Mouse (Mus musculus): ENCODE results near the gene Sobp. TPM values are rescaled to one million over a fixed set of nuclear protein-coding genes. Genes with fewer than 3 reads are reported as not detected.

The Sobp gene
- total and polyA plus RNA-seq, 3 experiments = under 0.01 TPM; not detected in 2

GRCm38 (mm10) chr10:43217361-43217900, 43.1 kb upstream of the Sobp start:
- TF ChIP-seq TAL1 (conservative IDR thresholded peaks at IDR 0.05; ENCODE audit: low read depth, low read length) (no peak), GATA1 (IDR thresholded peaks at IDR 0.05; ENCODE audit: borderline replicate concordance, low read length) (no peak), GATA2 (IDR thresholded peaks at IDR 0.05; ENCODE audit: borderline replicate concordance, low read depth, low read length) (no peak), CTCF (IDR thresholded peaks at IDR 0.05; ENCODE audit: low read depth, low read length) (no peak), POLR2AphosphoS5 (IDR thresholded peaks at IDR 0.05; ENCODE audit: insufficient replicate concordance, low read depth, low read length) (no peak)
- Histone ChIP-seq H3K36me3 (replicated peaks) (no peaks in the 10 kb centered on the region), H3K4me3 (ENCODE audit: low read depth, low read length) (no peak overlapping the region), H3K4me1 (ENCODE audit: insufficient read depth, low read depth, low read length) (no peaks in the 10 kb centered on the region; the same call in 1 of the 2 replicates), H3K9me3 (replicated peaks) (no peaks in the 10 kb centered on the region), H3K27me3 (ENCODE audit: insufficient read depth, low read length) (no peaks in the 10 kb centered on the region)
- ATAC-seq (ENCODE audit: extremely low read depth, insufficient number of reproducible peaks, low FRiP score, poor library complexity, severe bottlenecking) (no peak), DNase-seq (ENCODE audit: low spot score) (no peak)

GRCm38 (mm10) chr10:43211866-43212265, 37.5 kb upstream of the Sobp start:
- Histone ChIP-seq H3K4me3 (ENCODE audit: low read depth, low read length) (no peak overlapping the region), H3K9me3 (replicated peaks) (no peaks in the 10 kb centered on the region), H3K4me1 (ENCODE audit: insufficient read depth, low read depth, low read length) (no peaks in the 10 kb centered on the region), H3K27me3 (ENCODE audit: insufficient read depth, low read length) (no peaks in the 10 kb centered on the region), H3K36me3 (replicated peaks) (no peaks in the 10 kb centered on the region)
- ATAC-seq (ENCODE audit: extremely low read depth, insufficient number of reproducible peaks, low FRiP score, poor library complexity, severe bottlenecking) (no peak), DNase-seq (ENCODE audit: low spot score) (peak; percentile 1)
- TF ChIP-seq GATA2 (IDR thresholded peaks at IDR 0.05; ENCODE audit: borderline replicate concordance, low read depth, low read length) (no peak), TAL1 (conservative IDR thresholded peaks at IDR 0.05; ENCODE audit: low read depth, low read length) (no peak), POLR2AphosphoS5 (IDR thresholded peaks at IDR 0.05; ENCODE audit: insufficient replicate concordance, low read depth, low read length) (no peak), CTCF (IDR thresholded peaks at IDR 0.05; ENCODE audit: low read depth, low read length) (no peak), GATA1 (IDR thresholded peaks at IDR 0.05; ENCODE audit: borderline replicate concordance, low read length) (no peak)

GRCm38 (mm10) chr10:43203865-43204264, 29.5 kb upstream of the Sobp start:
- no peak overlapping the region for H3K4me3 ChIP-seq (ENCODE audit: low read depth, low read length)
- no peak for TF ChIP-seq GATA1 (IDR thresholded peaks at IDR 0.05; ENCODE audit: borderline replicate concordance, low read length)
- no peak for TF ChIP-seq CTCF (IDR thresholded peaks at IDR 0.05; ENCODE audit: low read depth, low read length)
- TF ChIP-seq GATA2 (IDR thresholded peaks at IDR 0.05; ENCODE audit: borderline replicate concordance, low read depth, low read length) = no peak
- no peak for TF ChIP-seq POLR2AphosphoS5 (IDR thresholded peaks at IDR 0.05; ENCODE audit: insufficient replicate concordance, low read depth, low read length)
- TF ChIP-seq TAL1 (conservative IDR thresholded peaks at IDR 0.05; ENCODE audit: low read depth, low read length) = no peak
- no peaks in the 10 kb centered on the region for H3K36me3 ChIP-seq (replicated peaks)
- DNase-seq (ENCODE audit: low spot score) (no peak), ATAC-seq (ENCODE audit: extremely low read depth, insufficient number of reproducible peaks, low FRiP score, poor library complexity, severe bottlenecking) (no peak)
- H3K4me1 ChIP-seq (ENCODE audit: insufficient read depth, low read depth, low read length) = no peaks in the 10 kb centered on the region
- H3K27me3 ChIP-seq (ENCODE audit: insufficient read depth, low read length) = 0 out of 2 replicates have a peak, but pooled peaks cover 3% of the 10 kb centered on the region
- H3K9me3 ChIP-seq (replicated peaks) = no peaks in the 10 kb centered on the region

GRCm38 (mm10) chr10:43200206-43200605, 25.9 kb upstream of the Sobp start:
- H3K4me3 ChIP-seq (ENCODE audit: low read depth, low read length) = no peak overlapping the region
- no peaks in the 10 kb centered on the region for H3K36me3 ChIP-seq (replicated peaks)
- DNase-seq (ENCODE audit: low spot score) = no peak
- TF ChIP-seq POLR2AphosphoS5 (IDR thresholded peaks at IDR 0.05; ENCODE audit: insufficient replicate concordance, low read depth, low read length) = no peak
- TF ChIP-seq GATA1 (IDR thresholded peaks at IDR 0.05; ENCODE audit: borderline replicate concordance, low read length) = no peak
- no peak for TF ChIP-seq GATA2 (IDR thresholded peaks at IDR 0.05; ENCODE audit: borderline replicate concordance, low read depth, low read length)
- TF ChIP-seq CTCF (IDR thresholded peaks at IDR 0.05; ENCODE audit: low read depth, low read length) = no peak
- TF ChIP-seq TAL1 (conservative IDR thresholded peaks at IDR 0.05; ENCODE audit: low read depth, low read length) = no peak
- H3K27me3 ChIP-seq (ENCODE audit: insufficient read depth, low read length) = no peaks in the 10 kb centered on the region
- no peaks in the 10 kb centered on the region for H3K4me1 ChIP-seq (ENCODE audit: insufficient read depth, low read depth, low read length)
- H3K9me3 ChIP-seq (replicated peaks) = no peaks in the 10 kb centered on the region
- ATAC-seq (ENCODE audit: extremely low read depth, insufficient number of reproducible peaks, low FRiP score, poor library complexity, severe bottlenecking) = no peak

- no peaks in the 10 kb centered on the region for H3K9me3 ChIP-seq (replicated peaks)
- H3K4me1 ChIP-seq (ENCODE audit: insufficient read depth, low read depth, low read length) = no peaks in the 10 kb centered on the region
- no peak for DNase-seq (ENCODE audit: low spot score)
- ATAC-seq (ENCODE audit: extremely low read depth, insufficient number of reproducible peaks, low FRiP score, poor library complexity, severe bottlenecking) = no peak
- no peaks in the 10 kb centered on the region for H3K36me3 ChIP-seq (replicated peaks)
- TF ChIP-seq GATA1 (IDR thresholded peaks at IDR 0.05; ENCODE audit: borderline replicate concordance, low read length) = no peak
- TF ChIP-seq POLR2AphosphoS5 (IDR thresholded peaks at IDR 0.05; ENCODE audit: insufficient replicate concordance, low read depth, low read length) = no peak
- TF ChIP-seq CTCF (IDR thresholded peaks at IDR 0.05; ENCODE audit: low read depth, low read length) = no peak
- no peak for TF ChIP-seq GATA2 (IDR thresholded peaks at IDR 0.05; ENCODE audit: borderline replicate concordance, low read depth, low read length)
- no peak for TF ChIP-seq TAL1 (conservative IDR thresholded peaks at IDR 0.05; ENCODE audit: low read depth, low read length)
- H3K27me3 ChIP-seq (ENCODE audit: insufficient read depth, low read length) = no peaks in the 10 kb centered on the region
- H3K4me3 ChIP-seq (ENCODE audit: low read depth, low read length) = no peak overlapping the region
Measured at GRCm38 (mm10) chr10:43180313-43180912, 6.1 kb upstream of the Sobp start.

GRCm38 (mm10) chr10:43175156-43175601, 849 bp upstream of the Sobp start:
- ATAC-seq (ENCODE audit: extremely low read depth, insufficient number of reproducible peaks, low FRiP score, poor library complexity, severe bottlenecking) (no peak), DNase-seq (ENCODE audit: low spot score) (no peak)
- TF ChIP-seq GATA1 (IDR thresholded peaks at IDR 0.05; ENCODE audit: borderline replicate concordance, low read length) = no peak
- TF ChIP-seq POLR2AphosphoS5 (IDR thresholded peaks at IDR 0.05; ENCODE audit: insufficient replicate concordance, low read depth, low read length) = no peak
- no peak for TF ChIP-seq TAL1 (conservative IDR thresholded peaks at IDR 0.05; ENCODE audit: low read depth, low read length)
- no peak for TF ChIP-seq GATA2 (IDR thresholded peaks at IDR 0.05; ENCODE audit: borderline replicate concordance, low read depth, low read length)
- no peak for TF ChIP-seq CTCF (IDR thresholded peaks at IDR 0.05; ENCODE audit: low read depth, low read length)
- Histone ChIP-seq H3K9me3 (replicated peaks) (no peaks in the 10 kb centered on the region), H3K27me3 (ENCODE audit: insufficient read depth, low read length) (0 out of 2 replicates have a peak, but pooled peaks cover 6% of the 10 kb centered on the region), H3K4me3 (ENCODE audit: low read depth, low read length) (no peak overlapping the region), H3K4me1 (ENCODE audit: insufficient read depth, low read depth, low read length) (no peaks in the 10 kb centered on the region), H3K36me3 (replicated peaks) (no peaks in the 10 kb centered on the region)
